Mouse (Mus musculus) ES-E14 (cell line): ENCODE measurements at regions not wholly inside any gene's neighbourhood (a gene's known extent, or its start where the extent isn't known, plus 50 kb on each side); places are given as distances from the start of the nearest gene placed in this dataset.
A peak's percentile ranks its signal among the peaks of the same experiment; 100 is the strongest.

Source experiments
- DNase-seq: peaks from one replicate; pipeline ENCODE4 v3.0.0-alpha.2; 2013; ENCODE audit warnings: low read depth, low spot score
- H3K27ac ChIP-seq: 2 replicates; pipeline ENCODE4 v1.5.1; 2012; ENCODE audit warnings: low read depth, mild to moderate bottlenecking, low read length, moderate library complexity, mixed read lengths; ENCODE audit not compliant: poor library complexity, insufficient read depth, severe bottlenecking
- H3K36me3 ChIP-seq: 2 replicates; pipeline ENCODE4 v1.6.1; 2012; ENCODE audit warnings: mild to moderate bottlenecking, low read length, moderate library complexity, mixed read lengths; ENCODE audit not compliant: control insufficient read depth, poor library complexity, insufficient read depth, severe bottlenecking
- H3K4me1 ChIP-seq, 2 experiments: fragments of 150-350 bp in 1 of 2; sonication (generic) in 1 of 2; 2 replicates each; pipeline ENCODE4 v1.6.1; 2012; ENCODE audit warnings: low read length in 2 of 2, mild to moderate bottlenecking in 1 of 2, mixed read lengths in 1 of 2; ENCODE audit not compliant: control insufficient read depth in 2 of 2, insufficient read depth in 2 of 2, poor library complexity in 1 of 2
- H3K4me3 ChIP-seq, 2 experiments: fragments of 150-350 bp in 1 of 2; sonication (generic) in 1 of 2; 2 replicates each; pipeline ENCODE4 v1.5.1; 2012; ENCODE audit warnings: low read length in 2 of 2, low read depth in 1 of 2, mild to moderate bottlenecking in 1 of 2, mixed read lengths in 1 of 2; ENCODE audit not compliant: insufficient read depth in 1 of 2, poor library complexity in 1 of 2, severe bottlenecking in 1 of 2
- H3K9ac ChIP-seq: 2 replicates; pipeline ENCODE4 v1.6.1; 2012; ENCODE audit warnings: low read depth, mild to moderate bottlenecking, low read length, mixed read lengths; ENCODE audit not compliant: poor library complexity, insufficient read depth, severe bottlenecking
- H3K9me3 ChIP-seq: fragments of 150-350 bp; sonication (generic); 2 replicates; pipeline ENCODE4 v1.6.1; 2012; ENCODE audit warnings: low read depth, mild to moderate bottlenecking, low read length; ENCODE audit not compliant: control insufficient read depth, insufficient read depth
- CHD2 ChIP-seq: IDR thresholded peaks from 2 replicates; pipeline ENCODE4 v1.6.1; 2014; ENCODE audit warnings: mild to moderate bottlenecking, low read depth, low read length, inconsistent platforms
- HCFC1 ChIP-seq: IDR thresholded peaks from 2 replicates; pipeline ENCODE4 v1.6.1; 2012; ENCODE audit warnings: low read length, inconsistent platforms, borderline replicate concordance; ENCODE audit not compliant: insufficient read depth
- MAFK ChIP-seq: IDR thresholded peaks from 2 replicates; pipeline ENCODE4 v1.6.1; 2014; ENCODE audit warnings: mild to moderate bottlenecking, low read depth, low read length, inconsistent platforms; ENCODE audit not compliant: insufficient read depth
- ZC3H11A ChIP-seq: IDR thresholded peaks from 2 replicates; pipeline ENCODE4 v1.6.1; 2012; ENCODE audit warnings: low read depth, mild to moderate bottlenecking, inconsistent platforms, low read length, borderline replicate concordance
- ZNF384 ChIP-seq: IDR thresholded peaks from 2 replicates; pipeline ENCODE4 v1.6.1; 2012; ENCODE audit warnings: low read depth, low read length, inconsistent platforms
- in situ Hi-C, 2 experiments: fragments of 600-800 bp; cut with MboI; formaldehyde crosslinking; loops; one replicate each; pipeline ENCODE4 v1.15.1; 2025; ENCODE audit warnings: low sequenced_read_pairs in 2 of 2, inconsistent platforms in 1 of 2; ENCODE audit not compliant: unreplicated experiment in 2 of 2

GRCm38 (mm10) chr10:54548977-54549376 is 472.6 kb upstream of the Man1a start:
- in situ Hi-C loops: no loop called here
- Histone ChIP-seq H3K9me3 (no peaks in the 10 kb centered on the region), H3K4me1 (no peaks in the 10 kb centered on the region), H3K27ac (no peak overlapping the region), H3K9ac (no peak overlapping the region), H3K36me3 (no peaks in the 10 kb centered on the region), H3K4me3 (no peak overlapping the region)
- DNase-seq: no peak
- TF ChIP-seq MAFK (no peak), HCFC1 (no peak), CHD2 (no peak), ZC3H11A (no peak), ZNF384 (no peak)

- H3K36me3 ChIP-seq: no peaks in the 10 kb centered on the region
- H3K9ac ChIP-seq: no peak overlapping the region
- TF ChIP-seq ZC3H11A (no peak), HCFC1 (no peak), MAFK (no peak), CHD2 (no peak), ZNF384 (no peak)
- no peak overlapping the region for H3K4me3 ChIP-seq
- DNase-seq: no peak
- H3K27ac ChIP-seq: no peak overlapping the region
- in situ Hi-C loops: no loop called here
- no peaks in the 10 kb centered on the region for H3K4me1 ChIP-seq
- H3K9me3 ChIP-seq: no peaks in the 10 kb centered on the region
These were observed 472.1 kb upstream of the Man1a start for GRCm38 (mm10) chr10:54548526-54548925.

- Histone ChIP-seq H3K9me3 (no peaks in the 10 kb centered on the region), H3K36me3 (no peaks in the 10 kb centered on the region)
- in situ Hi-C loops: no loop called here
These were observed 456.2 kb upstream of the Man1a start for GRCm38 (mm10) chr10:54532581-54532980.

DNA sequence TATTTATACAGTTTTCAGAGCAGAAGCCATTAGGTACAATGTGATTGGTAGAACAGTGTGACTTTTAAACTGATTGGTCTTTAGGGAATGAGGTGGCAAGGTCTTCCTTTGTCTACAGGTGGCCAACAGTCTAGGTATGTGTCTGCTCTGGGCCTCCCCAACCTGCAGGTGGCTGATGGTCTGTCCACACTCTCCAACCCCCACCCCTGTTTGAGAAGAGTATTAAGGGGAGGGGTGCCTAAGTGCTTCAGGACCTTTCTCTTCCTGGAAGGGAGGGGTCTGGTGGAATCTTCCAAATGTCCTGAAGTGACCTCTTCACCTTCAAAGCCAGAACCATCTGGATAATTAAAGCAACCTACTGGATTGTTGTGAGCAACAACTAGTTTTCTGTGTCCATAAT is 434.4 kb upstream of the Man1a start:
- Histone ChIP-seq H3K4me1 (peaks cover 0 to 4% of the 10 kb centered on the region in 2 experiments; a peak in 1 of 4 replicates), H3K9ac (no peak overlapping the region), H3K4me3 (no peak overlapping the region), H3K36me3 (no peaks in the 10 kb centered on the region), H3K9me3 (no peaks in the 10 kb centered on the region), H3K27ac (no peak overlapping the region; the same call in 1 of the 2 replicates)
- DNase-seq: peak; percentile 9
- in situ Hi-C loops: no loop called here
- TF ChIP-seq CHD2 (no peak), ZNF384 (no peak), MAFK (no peak), ZC3H11A (no peak), HCFC1 (no peak)

More at GRCm38 (mm10) chr10:54532581-54532980, 456.2 kb upstream of the Man1a start:
- TF ChIP-seq ZC3H11A (no peak), HCFC1 (no peak), MAFK (no peak), ZNF384 (no peak), CHD2 (no peak)
- DNase-seq: no peak
- Histone ChIP-seq H3K9ac (no peak overlapping the region), H3K4me3 (no peak overlapping the region), H3K27ac (no peak overlapping the region), H3K4me1 (no peaks in the 10 kb centered on the region)

DNA sequence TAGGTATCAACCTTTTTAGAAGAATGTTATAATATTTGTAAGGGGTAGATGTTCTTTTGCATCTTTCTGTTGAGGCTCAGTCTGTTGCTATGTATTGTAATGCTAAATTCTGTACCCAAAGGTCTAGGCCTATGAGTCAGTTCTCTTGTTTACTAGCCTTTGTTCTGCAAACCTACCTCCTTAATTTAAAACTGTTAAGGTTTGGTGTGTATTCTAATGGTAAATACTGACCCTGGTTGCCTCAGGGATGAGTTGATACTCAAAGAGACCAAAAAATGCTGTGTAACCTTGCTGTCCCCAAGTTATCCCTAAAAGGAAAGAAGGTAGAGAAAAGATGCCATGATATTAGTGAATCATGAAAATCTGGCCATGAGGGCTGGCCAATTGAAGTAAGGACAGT is 433.4 kb upstream of the Man1a start:
- Histone ChIP-seq H3K4me1 (peaks cover 0 to 4% of the 10 kb centered on the region in 2 experiments; a peak in 1 of 4 replicates), H3K27ac (no peak overlapping the region), H3K9ac (no peak overlapping the region), H3K36me3 (no peaks in the 10 kb centered on the region), H3K9me3 (no peaks in the 10 kb centered on the region), H3K4me3 (no peak overlapping the region)
- no peak for TF ChIP-seq ZC3H11A
- TF ChIP-seq MAFK: peak; percentile 12; the same call in 1 of the 2 replicates
- peak; percentile 27 for DNase-seq
- in situ Hi-C loops: no loop called here
